Mouse (Mus musculus) erythroblast, embryonic 14.5 days (primary cell): ENCODE data around the gene Hoxb3.

Source experiments
- GATA1 ChIP-seq: IDR thresholded peaks from 2 replicates; pipeline ENCODE4 v1.6.1; 2012; ENCODE audit warnings: low read length, inconsistent platforms, mixed read lengths
- TAL1 ChIP-seq: IDR thresholded peaks from 3 replicates; pipeline ENCODE4 v1.6.1; 2012; ENCODE audit warnings: low read length, inconsistent platforms, mixed read lengths

DNA sequence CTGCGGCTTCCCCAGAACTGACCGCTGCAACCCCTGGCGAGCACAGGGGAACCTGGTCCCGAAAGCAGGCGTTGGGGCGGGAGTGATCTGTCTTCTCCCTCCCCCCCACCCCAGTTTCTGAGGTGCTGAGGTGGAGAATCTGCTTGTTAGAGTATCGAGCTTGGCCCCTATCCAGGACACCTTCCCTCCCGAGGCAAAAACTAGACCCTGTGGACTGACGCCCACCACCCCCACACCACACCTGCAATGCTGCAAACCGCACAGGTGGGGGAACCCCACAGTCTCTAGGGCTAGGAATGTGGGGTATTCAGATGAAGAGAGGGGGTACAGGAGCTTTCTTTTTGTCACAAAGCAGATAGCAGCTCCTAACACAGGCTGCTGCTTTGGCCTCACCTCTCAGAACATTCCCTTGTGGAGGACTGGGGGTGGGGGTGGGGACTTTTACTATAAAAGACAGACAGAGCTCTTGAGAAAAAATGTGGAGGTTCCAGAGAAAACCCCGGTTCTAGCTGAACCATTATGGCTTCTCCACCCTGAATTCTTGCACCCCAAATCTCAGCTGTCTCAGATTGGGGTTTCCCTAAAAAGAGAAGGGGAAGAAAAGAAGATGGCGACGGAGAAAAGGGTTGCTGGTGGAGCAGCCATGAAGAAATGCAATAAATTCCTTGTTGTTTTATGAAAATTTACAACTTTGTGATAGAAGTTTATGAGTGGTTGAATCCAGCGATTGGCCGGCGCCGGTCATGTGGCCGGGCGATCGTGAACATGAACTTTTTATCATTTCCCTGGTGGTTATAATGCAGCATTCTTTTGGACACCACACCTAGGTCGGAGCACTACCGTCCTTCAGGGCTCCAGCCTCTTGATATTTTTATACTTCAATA, 31.2 kb upstream of the Hoxb3 start, which contains the start of gene Hoxb6:
- TF ChIP-seq TAL1 (no peak), GATA1 (no peak)
